Mouse (Mus musculus) layer of hippocampus, adult 9-10 months (tissue): ENCODE data around the gene Pacrg.

ENCODE experiments used
- DNase-seq: peaks from one replicate; pipeline ENCODE4 v3.0.0; 2022; ENCODE audit warnings: low spot score

Gene Pacrg

DNA sequence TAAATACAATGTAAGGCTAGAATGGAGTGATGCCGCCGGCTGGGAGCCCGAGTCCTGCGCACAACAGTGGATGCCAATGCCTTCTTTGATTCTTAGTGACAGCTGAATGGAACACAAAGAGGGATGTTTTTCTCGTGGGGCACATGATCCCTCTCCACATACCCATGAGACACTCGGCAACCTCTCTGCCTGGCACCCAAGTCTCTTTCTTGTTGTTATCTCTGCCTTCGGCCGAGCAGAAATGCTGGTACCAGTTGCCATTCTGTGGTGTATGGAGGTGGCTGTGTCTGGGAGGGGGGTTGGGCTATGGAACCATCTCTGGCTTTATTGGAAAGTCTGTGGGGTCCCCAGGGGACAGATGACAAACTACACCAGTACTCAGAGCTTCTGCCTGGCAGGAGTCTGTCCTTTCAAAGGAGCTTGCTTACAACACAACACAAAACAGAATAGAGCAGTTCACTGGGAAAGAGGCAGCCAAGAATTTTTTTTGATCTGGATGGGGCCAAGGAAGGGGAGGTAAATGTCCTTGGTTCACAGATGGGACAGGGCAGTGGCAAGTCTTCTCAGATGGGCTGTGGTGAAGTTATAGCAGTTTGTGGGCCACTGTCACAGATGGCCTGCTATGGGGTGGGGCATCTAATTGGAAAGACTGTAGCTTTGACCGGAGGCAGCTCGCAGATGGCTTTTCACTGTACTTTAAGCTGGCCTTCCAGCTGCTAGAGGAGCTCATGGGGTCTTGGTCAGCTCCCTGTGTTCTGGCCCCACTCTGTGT lies 388.6 kb downstream of the Pacrg start:
- DNase-seq = no peak

DNA sequence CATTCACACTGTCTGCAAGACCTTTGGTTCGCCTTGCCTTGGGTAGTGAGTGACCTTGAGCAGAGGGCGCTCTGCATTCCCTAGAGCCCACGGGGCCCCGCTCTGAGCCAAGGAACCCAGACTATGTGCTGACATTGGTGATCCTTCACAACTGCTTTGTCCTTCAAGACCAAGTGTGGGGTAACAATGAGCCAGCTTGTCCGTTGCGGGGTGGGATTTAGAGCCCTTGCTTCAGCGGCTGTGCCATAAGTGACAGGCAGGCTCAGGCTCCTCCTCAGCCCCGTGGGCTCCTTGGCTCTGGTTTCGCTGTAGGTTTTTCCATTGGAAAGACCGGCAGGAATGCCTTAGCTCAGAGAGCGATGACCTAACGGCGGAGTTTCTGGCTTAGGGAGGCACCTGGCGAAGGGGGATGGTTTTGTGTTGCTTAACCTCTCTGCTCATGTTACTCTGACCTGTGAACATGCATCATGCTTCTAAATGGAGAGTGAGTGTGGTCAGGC lies 390.3 kb downstream of the Pacrg start:
- no peak for DNase-seq

DNA sequence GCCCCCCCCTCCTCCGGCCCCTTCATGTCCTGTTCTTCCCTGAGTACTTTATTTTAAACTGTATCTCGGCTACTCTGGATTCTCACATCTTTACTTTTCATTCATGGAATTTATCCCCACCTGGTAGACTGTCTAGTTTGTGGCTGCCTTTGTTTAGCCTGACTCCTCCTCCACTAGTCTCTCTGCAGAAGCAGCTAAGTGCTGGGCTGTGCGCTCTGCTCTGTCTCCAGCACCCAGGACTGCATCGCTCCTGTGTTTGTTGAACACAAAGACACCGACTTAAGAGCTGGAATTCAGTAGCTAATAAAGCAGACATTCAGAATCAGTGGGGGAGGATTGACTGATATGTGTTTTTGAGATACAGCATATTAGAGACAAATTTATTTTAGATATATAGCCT lies 391.7 kb downstream of the Pacrg start:
- no peak for DNase-seq

DNA sequence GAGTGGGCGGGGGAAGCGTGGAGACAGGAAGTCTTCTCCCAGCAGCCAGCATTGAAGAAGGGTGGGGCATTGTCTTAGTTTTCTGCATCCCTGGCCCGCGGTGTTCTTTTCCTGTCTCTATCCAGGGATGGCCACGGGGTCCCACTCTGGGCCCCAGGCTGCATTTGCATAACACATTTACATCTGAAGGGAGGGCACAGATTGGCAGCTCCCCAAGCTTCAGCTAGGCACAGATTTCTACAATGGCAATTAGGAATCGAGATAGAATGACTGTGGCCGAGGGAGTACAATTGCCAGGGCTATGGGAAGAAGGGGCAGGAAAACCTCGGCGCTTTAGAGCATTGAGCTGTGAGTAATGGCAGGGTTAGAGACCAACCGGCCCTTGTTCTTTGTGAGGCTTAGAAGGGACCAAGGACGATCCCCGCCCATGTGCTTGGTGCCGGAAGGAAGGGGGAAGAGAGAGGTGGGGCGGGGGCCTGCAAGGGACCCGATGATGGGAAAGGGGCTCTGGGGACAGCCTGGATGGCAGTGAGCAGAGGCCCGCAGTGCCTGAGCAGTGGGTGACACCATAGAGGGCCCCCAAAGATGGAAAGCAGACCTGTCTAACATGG lies 398.5 kb downstream of the Pacrg start:
- DNase-seq = no peak

DNA sequence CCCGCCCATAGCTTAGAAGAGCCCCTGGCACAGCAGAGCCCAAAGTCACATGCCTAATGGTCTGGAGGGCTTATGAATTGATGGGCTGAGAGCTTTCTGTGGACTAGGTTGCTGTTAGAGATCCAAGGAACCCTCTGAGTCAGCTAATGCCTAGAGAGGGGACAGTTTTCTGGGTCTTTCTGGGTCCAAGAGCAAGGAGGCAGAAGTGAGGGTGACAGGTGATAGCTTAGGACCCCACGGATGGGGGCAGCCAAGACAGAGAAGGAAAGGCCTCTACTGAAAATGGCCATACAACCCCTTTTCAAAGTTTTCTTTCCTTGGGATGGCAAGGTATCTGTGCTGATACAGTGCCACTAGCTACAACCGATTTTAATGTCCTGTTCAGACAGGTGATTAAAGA lies 399.1 kb downstream of the Pacrg start:
- DNase-seq = no peak

DNA sequence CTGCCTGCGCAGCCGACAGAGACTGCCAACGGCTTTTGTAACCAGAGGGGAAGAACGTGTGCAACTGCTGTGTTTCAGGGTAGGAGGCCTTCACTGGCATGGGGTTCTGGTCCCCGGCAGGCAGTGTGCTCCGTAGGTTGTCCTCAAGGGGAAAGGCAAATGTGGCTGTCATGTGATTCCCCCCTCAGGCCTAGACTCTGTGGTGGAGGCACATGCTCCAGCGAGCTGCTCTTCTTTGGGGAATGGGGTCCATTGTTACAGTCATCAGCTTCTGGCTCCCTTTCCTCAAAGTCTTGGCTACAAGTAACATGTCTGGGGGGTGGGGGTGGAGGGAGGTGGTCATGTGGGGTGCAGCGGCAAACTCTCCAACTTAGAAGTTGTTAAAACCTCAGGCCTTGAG lies 400.3 kb downstream of the Pacrg start:
- no peak for DNase-seq

DNA sequence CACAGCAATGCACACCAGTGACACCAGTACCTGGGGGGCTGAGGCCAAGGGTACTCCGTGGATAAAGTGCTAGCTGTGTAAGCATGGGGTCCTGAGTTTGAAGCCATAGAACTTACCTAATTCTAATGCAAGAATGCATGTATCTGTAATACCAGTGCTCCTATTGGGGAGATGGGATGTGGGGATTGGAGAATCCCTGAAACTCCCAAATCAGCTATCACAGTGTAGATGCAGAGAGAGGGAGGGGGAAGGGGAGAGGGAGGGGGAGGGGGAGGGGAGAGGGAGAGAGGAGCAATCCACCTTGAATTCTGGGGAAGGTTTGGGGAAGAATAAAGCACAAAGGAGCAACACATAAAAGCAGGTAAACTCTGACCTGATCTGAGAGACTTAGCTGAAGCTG lies 405.2 kb downstream of the Pacrg start:
- no peak for DNase-seq

DNA sequence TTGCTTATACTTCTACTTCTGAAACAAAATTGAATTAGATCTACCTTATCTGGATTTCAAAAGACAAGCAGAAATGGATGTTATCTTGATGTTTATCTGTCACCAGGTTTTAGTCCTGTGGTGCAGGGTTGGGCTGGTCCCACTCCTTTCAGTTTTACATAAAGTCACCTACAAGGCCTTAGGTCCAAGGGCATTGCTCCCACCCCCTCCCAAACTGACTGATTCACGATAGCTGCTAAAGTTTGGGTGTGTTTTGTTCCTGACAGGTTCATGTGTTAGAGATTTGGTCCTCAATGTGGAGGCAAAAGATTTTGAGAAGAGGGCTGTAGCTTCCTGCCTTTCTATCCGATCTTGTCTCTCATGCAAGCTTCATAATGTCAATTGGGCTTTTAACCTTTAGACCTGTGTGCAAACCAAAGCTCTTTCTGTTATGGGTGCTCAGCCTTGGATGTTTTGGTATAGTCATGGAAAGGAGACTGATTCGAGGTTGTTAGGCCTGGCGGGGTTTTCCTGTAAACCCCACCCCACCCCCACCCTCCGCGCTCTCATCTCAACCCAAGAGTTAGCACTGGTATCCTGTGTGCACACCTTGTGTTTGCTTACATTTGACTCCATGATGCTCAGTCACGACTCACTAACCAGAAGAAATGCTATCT lies 407.5 kb downstream of the Pacrg start:
- DNase-seq = no peak

DNA sequence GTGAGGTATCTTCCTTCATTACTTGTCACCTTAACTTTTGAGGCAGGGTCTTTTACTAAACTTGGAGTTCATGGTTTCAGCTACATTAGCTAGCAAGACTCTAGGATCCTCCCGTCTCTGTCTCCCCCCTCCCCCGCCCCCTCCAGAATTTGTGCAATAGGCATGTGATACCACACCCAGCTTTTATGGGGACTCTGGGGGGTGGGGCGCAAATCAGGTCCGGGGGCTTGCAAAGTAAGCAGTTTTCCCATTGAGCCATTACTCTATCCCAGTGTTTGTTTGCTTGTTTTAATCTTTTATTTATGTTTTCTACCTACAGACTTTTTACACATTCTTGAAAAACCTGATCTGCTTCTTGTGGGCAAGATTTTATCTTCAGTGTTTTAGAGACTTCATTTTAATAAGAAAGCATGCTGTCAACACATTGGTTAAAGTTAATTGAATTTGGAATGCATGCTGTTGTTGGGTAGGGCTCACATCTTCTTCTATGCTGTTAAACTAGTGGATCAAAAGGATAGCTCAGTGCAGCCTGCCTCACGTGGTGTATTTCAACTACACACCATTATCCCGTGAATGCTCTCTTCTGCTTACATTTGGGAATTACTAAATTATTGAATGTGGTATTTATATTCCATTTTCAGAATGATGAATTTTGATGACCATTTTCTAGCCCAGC lies 408.1 kb downstream of the Pacrg start:
- DNase-seq = no peak

DNA sequence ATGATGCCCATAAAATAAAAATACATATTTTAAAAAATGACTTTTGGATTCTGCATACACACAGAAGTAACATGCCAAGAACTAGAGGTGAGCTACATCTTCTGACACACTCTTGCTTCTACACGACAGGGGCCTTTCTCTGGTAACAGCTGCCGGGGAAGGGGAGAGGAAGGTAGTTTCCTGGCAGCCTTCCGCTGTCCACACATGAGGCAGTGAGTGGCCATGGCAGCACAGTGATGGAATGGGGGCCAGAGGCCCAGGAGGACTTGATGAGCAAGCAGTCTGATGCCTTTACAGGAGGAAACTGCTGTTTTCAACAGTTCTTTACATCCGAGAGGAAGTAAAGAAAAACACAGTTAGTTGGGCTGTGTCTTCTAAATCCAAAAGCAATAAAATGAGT lies 409.3 kb downstream of the Pacrg start:
- no peak for DNase-seq

DNA sequence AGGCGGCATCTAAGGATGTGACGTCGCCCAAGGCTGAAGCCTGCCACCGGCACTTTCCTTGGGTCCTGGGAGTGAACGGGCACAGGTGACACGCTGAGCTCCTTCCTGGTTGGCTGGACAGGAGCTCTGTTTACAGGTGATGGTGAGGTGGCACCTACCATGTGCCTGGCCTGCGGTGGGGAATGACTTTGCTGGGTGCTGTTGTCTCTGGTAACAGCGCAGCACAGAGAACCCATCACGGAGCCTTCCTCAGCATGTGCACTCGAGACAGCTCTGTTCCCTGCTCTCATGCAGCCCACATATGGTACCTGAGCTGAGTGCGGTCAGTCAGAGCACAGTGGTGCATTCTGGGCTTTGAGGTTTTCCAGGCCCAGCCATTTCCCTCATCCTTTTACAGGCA lies 410.7 kb downstream of the Pacrg start:
- DNase-seq = no peak

DNA sequence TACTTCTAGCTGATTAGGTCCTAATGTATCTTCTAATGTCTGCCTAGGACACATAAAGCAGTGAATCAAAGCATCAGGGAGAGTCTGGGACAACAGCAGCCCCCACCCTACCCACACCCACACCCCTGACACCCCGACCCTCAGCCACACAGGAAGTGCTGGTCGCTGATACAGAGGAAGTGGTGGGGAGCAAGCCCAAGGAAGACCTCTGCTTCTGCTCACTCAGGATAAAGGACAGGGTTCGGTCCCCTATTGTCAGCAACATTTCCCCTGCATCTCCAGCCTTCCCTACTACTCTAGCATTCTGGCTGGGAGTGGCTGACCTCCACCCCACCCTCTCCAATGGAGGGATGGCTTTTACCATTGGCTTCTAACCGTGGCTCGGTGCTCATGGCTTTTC lies 414.8 kb downstream of the Pacrg start:
- no peak for DNase-seq

DNA sequence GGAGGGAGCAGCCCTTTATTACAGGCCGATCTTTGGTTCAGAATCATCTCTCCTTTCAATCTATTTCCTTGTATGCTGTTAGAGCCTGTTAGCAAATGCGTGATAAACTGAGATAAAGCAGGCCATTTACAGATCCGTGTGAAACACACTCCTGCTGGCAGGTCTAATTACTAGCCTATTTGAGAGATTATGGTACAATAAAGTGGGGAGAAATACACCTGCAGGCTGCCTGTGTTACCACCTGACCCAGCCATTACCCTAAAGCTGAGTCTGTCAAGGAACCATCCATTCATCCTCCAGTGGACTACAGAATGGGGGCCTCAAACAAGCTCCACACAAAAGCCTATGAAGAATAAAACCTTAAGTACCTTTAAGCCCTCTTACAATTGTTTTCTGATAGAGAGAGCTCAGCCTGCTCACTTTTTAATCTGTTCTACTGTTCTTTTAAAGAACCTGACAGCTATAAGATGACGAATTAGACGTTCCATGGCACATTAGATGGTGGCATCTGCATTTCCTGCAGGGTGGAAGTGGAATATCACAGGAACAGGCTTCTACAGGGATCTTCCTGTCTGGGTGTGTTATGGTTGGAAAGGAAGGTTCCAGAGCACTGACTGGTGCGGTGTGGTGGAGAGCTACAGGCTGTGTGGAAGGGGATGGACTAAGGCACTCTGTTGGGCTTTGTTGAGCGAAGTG lies 422.4 kb downstream of the Pacrg start:
- no peak for DNase-seq

DNA sequence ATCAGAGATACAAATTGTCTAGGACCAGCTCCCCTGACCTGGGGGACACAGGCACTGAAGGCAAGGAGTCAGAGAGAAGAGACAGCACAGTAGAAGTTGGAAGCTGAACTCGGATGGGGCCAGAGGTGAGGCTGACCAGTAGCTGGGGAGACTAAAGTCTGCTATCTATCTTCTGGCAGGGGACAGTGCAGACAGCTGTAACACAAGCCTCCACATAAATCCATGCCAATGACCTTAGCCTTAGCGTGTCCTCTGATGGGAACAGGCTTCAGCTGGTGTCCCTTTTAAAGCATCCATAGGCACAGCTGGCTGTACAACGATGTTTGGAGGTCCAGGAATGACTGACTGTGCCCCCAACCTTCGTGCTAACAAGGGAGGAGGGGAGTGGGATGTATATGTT lies 423.1 kb downstream of the Pacrg start:
- no peak for DNase-seq

DNA sequence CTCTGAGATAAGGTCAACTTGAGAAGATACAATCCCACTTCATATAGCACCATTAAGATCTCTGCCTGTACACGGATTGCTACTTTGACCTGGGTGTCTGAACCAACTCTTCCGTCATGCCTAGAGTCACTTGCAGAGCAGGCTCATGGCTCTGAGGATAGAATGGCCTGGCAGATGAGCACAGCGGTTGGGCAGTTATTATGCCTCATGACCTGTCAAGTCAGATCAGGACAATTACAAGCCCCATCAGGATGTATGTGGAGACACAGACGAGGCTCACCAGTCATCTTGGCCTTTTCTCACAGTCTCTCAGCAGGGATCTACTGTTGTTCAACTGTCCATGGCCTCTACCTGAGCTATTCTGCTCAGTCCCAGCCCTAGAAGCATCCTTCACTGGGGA lies 424.0 kb downstream of the Pacrg start:
- no peak for DNase-seq

DNA sequence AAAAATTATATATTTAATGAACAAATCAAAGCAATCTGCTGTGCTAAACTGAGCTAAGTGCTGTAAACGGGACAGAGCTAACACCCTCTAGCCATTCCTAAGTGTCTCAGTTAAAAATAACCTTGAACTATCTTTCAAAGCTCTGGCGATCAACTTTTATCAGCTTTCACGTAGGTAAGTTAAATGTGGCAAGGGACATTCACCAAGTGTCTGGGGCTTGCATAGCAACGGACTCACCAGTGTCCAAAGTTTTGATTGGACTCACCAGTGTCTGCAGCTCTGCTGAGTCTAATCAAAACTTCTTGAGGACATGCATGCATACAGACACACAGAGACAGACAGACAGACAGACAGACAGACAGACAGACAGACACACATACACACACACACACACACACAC lies 425.7 kb downstream of the Pacrg start:
- DNase-seq = no peak

DNA sequence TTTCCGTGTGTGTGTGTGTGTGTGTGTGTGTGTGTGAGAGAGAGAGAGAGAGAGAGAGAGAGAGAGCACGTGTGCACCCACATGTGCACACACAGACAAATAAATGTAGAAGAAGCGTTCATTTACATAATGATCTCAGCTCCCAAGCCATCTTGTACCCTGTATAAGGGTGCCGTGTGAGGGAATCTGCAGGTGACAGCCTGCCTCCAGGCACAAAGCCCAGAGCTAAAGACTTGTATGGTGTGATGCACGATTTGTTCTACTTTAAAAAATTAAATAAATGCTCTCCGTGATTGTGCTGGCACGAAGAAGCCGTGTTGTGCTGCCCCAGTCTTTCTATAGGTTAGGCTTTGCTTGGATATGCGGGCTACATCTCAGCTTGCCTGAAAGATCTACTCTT lies 426.2 kb downstream of the Pacrg start:
- no peak for DNase-seq

DNA sequence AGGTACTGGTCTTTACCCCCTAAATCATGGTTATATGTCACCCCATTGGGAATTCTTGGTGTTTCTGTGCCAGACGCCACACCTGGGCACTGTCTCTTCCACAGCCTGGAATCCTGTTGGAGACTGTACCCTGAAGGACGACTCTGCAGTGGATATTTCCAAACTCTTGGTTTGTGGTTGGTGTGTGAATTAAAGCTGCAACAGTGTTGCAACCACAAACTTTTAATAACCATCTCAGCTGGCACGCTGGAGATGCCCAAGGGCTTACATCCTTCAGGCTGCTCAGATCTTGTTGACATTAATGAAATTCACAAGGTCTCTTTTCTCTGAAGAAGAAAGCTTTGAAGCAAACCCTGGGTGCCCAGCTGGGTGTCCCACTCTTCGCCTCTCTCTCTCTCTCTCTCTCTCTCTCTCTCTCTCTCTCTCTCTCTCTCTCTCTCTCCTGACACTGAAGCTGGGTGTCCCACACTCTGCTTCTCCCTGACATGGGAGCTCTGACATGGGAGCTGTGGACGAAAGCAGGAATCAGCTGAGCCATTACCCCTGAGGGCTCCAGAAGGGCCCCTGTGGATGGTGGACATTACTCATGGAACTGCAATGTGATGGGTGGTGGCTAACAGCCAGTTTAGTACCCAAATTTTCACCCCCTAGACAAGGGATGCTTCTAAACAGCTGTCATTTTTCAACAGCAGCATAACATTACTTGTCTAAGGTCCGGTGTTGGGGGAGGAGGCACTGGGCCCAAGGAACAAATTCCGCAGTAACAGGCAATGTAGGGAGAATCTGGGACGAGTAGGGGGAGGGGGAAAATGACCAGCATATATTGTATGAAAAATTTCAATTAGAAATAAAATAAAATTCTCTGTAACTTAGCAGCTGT lies 429.3 kb downstream of the Pacrg start:
- no peak for DNase-seq

DNA sequence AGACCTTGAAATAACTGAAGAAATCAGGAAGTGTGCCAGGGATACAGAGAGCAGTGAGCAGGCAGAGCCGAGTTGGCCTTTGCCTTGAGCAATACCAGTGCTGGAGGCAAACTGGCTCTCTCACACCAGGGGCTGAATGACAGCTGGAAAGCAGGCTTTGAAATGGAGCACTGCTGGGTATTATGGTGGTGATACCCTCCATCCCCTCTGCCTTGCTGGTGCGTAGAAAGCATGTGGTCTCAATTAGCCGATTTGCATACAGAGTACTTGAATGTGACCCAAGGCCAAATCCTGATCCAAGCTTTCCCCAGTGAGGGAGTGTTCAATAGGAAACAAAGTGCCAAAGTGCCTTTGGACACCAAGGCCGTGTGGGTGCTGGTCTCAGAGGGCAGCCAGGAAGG lies 431.4 kb downstream of the Pacrg start:
- no peak for DNase-seq

DNA sequence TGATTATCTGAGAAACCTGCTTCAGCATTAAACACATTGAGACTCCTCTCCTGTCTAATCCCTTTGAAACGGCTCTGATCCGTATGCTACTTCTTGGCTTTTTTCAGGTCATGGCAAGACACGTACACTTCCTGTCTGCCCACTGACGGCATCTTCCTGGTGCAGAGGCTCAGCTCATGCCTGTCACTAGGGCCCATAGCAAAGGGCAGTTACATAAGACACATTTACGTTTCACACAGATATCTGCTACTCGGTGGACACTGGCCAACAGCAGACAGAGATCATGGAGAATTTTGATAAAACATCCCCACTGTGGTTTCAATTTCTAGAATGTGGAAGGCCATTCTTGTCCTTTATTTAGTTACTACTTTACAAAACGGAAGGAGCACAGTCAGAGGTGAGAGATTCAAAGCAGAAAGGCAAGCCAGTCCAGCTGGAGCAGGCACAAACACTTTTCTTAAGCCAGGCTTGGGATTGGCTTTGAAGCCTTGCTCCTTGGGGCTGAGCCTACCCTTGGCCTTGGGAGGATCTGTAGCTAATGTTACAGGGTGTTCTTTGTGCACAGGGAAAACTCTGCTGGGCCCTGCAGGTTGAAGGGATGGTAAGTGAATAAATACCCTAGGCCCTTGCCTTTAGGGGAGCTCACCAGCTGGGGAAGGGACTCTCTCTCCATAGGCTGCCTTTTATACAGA lies 432.9 kb downstream of the Pacrg start:
- no peak for DNase-seq

DNA sequence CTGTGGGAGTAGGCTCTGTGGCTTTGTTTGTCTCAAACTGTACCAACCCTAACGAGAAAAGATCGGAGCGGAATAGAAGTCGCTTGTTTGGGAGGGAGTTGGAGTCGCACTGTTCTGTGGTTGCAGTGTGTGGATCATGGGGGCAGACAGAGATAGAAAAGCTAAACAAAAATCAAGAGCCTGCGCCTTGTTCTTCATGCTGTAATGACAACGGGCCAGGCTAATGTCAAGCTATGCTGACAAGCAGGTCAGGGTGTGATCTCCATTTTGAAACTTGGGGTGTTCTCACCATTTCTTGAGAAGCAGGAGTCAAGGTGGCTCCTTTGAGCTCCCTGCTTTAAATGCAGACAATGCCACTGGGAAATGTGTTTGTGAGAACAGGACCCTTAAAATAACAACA lies 433.8 kb downstream of the Pacrg start:
- no peak for DNase-seq
